Mouse (Mus musculus) liver, embryonic 14.5 days (tissue): ENCODE measurements around the gene Dpf3. TPM values are rescaled to one million over a fixed set of nuclear protein-coding genes. Genes with fewer than 3 reads are reported as not detected.

Experiments used
- ATAC-seq: fragments of 200-750 bp; cut with Nextera tagmentation; 2 replicates; pipeline ENCODE4 v1.8.0; 2017; ENCODE audit warnings: moderate number of reproducible peaks, mild to moderate bottlenecking, moderate library complexity; ENCODE audit not compliant: insufficient read depth
- DNase-seq, 3 experiments: peaks; one replicate each; pipeline ENCODE4 v3.0.0-alpha.2; 2012 to 2013; ENCODE audit warnings: low read depth in 3 of 3, low spot score in 3 of 3
- H3K27ac ChIP-seq: fragments of 300-500 bp; sonication (generic); 2 replicates; pipeline ENCODE4 v1.5.1; 2014; ENCODE audit warnings: moderate library complexity, mild to moderate bottlenecking, control low read depth, inconsistent platforms
- H3K27me3 ChIP-seq: fragments of 300-500 bp; sonication (generic); 2 replicates; pipeline ENCODE4 v1.6.1; 2014; ENCODE audit warnings: mild to moderate bottlenecking, low read length, moderate library complexity; ENCODE audit not compliant: control insufficient read depth, insufficient read depth
- H3K36me3 ChIP-seq: fragments of 300-500 bp; sonication (generic); replicated peaks from 2 replicates; pipeline ENCODE4 v1.6.1; 2014; ENCODE audit warnings: low read depth; ENCODE audit not compliant: control insufficient read depth, insufficient read depth
- H3K4me1 ChIP-seq, 2 experiments: fragments of 200-500 bp in 1 of 2; fragments of 300-500 bp in 1 of 2; sonication (generic) in 1 of 2; replicated peaks; 2 replicates each; pipeline ENCODE4 v1.6.1; 2012 to 2014; ENCODE audit warnings: antibody characterized with exemption in 1 of 2, inconsistent platforms in 1 of 2, low read length in 1 of 2; ENCODE audit not compliant: control insufficient read depth in 2 of 2, insufficient read depth in 2 of 2
- H3K4me2 ChIP-seq: fragments of 300-500 bp; sonication (generic); 2 replicates; pipeline ENCODE4 v1.6.1; 2014; ENCODE audit warnings: low read depth, mild to moderate bottlenecking, control low read depth, moderate library complexity
- H3K4me3 ChIP-seq, 2 experiments: fragments of 200-500 bp in 1 of 2; fragments of 300-500 bp in 1 of 2; sonication (generic) in 1 of 2; 2 replicates each; pipeline ENCODE4 v1.5.1; 2012 to 2014; ENCODE audit warnings: low read depth in 2 of 2, low read length in 2 of 2, mild to moderate bottlenecking in 2 of 2, control low read depth in 1 of 2, inconsistent platforms in 1 of 2, moderate library complexity in 1 of 2; ENCODE audit not compliant: insufficient read depth in 1 of 2
- H3K9ac ChIP-seq: fragments of 300-500 bp; sonication (generic); replicated peaks from 2 replicates; pipeline ENCODE4 v1.6.1; 2014; ENCODE audit warnings: mild to moderate bottlenecking, control low read depth, moderate library complexity
- H3K9me3 ChIP-seq: fragments of 300-500 bp; sonication (generic); 2 replicates; pipeline ENCODE4 v1.6.1; 2016; ENCODE audit warnings: low read length, mixed read lengths; ENCODE audit not compliant: control insufficient read depth
- CTCF ChIP-seq: IDR thresholded peaks from 2 replicates; pipeline ENCODE4 v1.5.1; 2016; ENCODE audit warnings: antibody characterized with exemption, low read depth, control low read depth
- EP300 ChIP-seq: IDR thresholded peaks from 2 replicates; pipeline ENCODE4 v1.6.1; 2016; ENCODE audit warnings: antibody characterized with exemption, low read depth
- WGBS: fragments of 180-500 bp; shearing (Covaris S2); extraction: QIAGEN DNeasy Blood & Tissue Kit; methylation state at CpG from one replicate; pipeline ENCODE4 v1.1.7; 2014; ENCODE audit not compliant: insufficient replicate concordance; 5-methylcytosine and 5-hydroxymethylcytosine counted together
- polyA plus RNA-seq, 2 experiments: library from polyadenylated mRNA; depleted of rRNA in 1 of 2; stranded (reverse) in 1 of 2; unstranded in 1 of 2; fragments of >200 nt; fragmentation: Nextera tagmentation in 1 of 2; extraction: Ambion mirVana in 1 of 2; gene quantifications; 2 replicates each; pipeline versions ENCODE4 v1.2.1 to v1.2.3; 2012 to 2014

The Dpf3 gene
- polyA plus RNA-seq, 2 experiments: 3.7 to 4.8 TPM

- Histone ChIP-seq H3K4me1 (no peaks in the 10 kb centered on the region; a peak in 1 of 4 replicates), H3K36me3 (no peaks in the 10 kb centered on the region), H3K4me2 (no peak overlapping the region), H3K27me3 (no peaks in the 10 kb centered on the region), H3K4me3 (no peak overlapping the region), H3K9ac (no peak overlapping the region), H3K9me3 (no peaks in the 10 kb centered on the region), H3K27ac (no peak overlapping the region)
- 70% methylated on average over 4 of the region's 4 CpGs for WGBS
- no peak for TF ChIP-seq CTCF
- TF ChIP-seq EP300: no peak
- ATAC-seq: no peak
- DNase-seq: no peak
These were observed 72.3 kb downstream of the Dpf3 start for GRCm38 (mm10) chr12:83415207-83415606.

- TF ChIP-seq CTCF: no peak
- no peak for TF ChIP-seq EP300
- Histone ChIP-seq H3K4me1 (no peaks in the 10 kb centered on the region; a peak in 1 of 4 replicates), H3K4me2 (no peak overlapping the region), H3K36me3 (no peaks in the 10 kb centered on the region), H3K9ac (no peak overlapping the region), H3K4me3 (no peak overlapping the region), H3K27me3 (no peaks in the 10 kb centered on the region), H3K9me3 (no peaks in the 10 kb centered on the region), H3K27ac (no peak overlapping the region)
- DNase-seq (no peak), ATAC-seq (no peak)
- WGBS: 79% methylated on average over 5 of the region's 5 CpGs
These were observed 73.8 kb downstream of the Dpf3 start for GRCm38 (mm10) chr12:83413684-83414083.

DNA sequence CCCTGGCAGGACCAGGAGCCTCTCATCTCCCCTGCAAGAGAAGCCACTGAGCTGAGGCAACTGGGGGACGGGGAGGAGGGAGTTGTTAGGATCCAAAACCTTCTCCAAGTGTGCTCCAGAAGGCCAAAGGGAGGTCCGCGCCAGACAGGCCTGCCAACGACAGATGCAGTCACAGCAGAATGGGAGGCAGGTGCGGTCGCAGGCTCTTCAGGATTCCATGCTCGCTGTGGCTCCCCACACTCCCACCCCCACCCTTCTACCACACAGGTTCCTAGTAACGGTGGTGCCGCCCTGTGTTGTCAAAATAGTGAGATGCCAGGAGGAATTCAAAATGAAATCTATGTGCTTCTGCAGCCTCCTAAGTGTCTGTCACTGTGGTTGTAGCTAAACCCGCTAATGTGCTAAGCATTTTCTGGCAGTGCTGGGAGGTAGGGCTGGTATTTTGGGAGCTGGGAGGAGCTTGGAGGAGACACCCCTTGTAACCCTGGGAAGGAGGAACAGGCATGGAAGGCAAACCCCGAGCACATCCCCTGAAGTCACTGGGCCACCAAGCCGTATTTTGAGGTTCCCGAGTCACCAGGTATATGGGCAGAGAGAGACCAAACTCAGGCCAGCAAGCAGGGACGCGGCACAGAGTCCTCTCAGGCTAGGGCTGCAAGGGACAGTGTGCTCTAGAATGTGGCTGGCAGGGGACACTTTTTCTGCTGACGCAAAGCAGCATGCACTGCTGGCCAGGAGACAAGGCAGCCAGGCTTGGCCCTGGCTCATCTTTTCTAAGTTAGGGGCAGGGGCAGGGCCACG is 75.6 kb downstream of the Dpf3 start:
- no peak overlapping the region for H3K4me3 ChIP-seq
- no peaks in the 10 kb centered on the region; a peak in 1 of 4 replicates for H3K4me1 ChIP-seq
- TF ChIP-seq CTCF (no peak), EP300 (no peak)
- no peaks in the 10 kb centered on the region for H3K9me3 ChIP-seq
- no peaks in the 10 kb centered on the region for H3K27me3 ChIP-seq
- DNase-seq: no peak
- no peak overlapping the region for H3K4me2 ChIP-seq
- no peaks in the 10 kb centered on the region for H3K36me3 ChIP-seq
- ATAC-seq: no peak
- H3K9ac ChIP-seq: no peak overlapping the region
- WGBS: 62% methylated on average over 17 of the region's 17 CpGs
- no peak overlapping the region for H3K27ac ChIP-seq

DNA sequence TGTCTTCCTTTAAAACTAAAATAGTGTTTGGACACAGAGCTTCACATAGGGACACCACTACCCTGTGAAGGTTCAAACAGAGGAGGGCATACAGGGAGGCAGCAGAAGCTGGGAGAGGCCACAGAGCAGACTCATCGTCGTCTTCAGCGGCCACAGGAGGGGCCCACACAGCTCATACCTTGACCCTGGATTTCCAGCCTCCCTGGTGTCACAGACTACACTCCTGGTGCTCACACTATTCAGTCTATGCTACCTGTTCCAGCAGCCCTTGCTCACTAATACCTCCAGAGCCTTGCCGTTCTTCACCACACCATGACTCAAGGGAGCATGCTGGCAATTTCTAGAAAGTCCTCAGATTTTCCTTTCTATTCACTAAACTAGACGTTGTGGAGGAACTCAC is 76.5 kb downstream of the Dpf3 start:
- no peak for ATAC-seq
- H3K27me3 ChIP-seq: no peaks in the 10 kb centered on the region
- H3K27ac ChIP-seq: no peak overlapping the region
- no peaks in the 10 kb centered on the region for H3K9me3 ChIP-seq
- H3K4me3 ChIP-seq: no peak overlapping the region
- no peak for TF ChIP-seq CTCF
- no peak for TF ChIP-seq EP300
- H3K36me3 ChIP-seq: no peaks in the 10 kb centered on the region
- H3K9ac ChIP-seq: no peak overlapping the region
- no peak for DNase-seq
- no peaks in the 10 kb centered on the region; a peak in 1 of 4 replicates for H3K4me1 ChIP-seq
- H3K4me2 ChIP-seq: no peak overlapping the region
- 68% methylated on average over 5 of the region's 5 CpGs for WGBS

GRCm38 (mm10) chr12:83405374-83406125 is 82.0 kb downstream of the Dpf3 start:
- no peak overlapping the region for H3K27ac ChIP-seq
- no peak for DNase-seq

More at GRCm38 (mm10) chr12:83405374-83406125, 82.0 kb downstream of the Dpf3 start:
- Histone ChIP-seq H3K36me3 (no peaks in the 10 kb centered on the region), H3K27me3 (no peaks in the 10 kb centered on the region), H3K4me1 (peaks cover 0 to 6% of the 10 kb centered on the region in 2 experiments; a peak in 2 of 4 replicates), H3K4me2 (no peak overlapping the region), H3K4me3 (no peak overlapping the region), H3K9ac (no peak overlapping the region), H3K9me3 (no peaks in the 10 kb centered on the region)
- no peak for ATAC-seq
- TF ChIP-seq CTCF (no peak), EP300 (no peak)
- WGBS: 76% methylated on average over 12 of the region's 12 CpGs
